Mouse (Mus musculus) cortical plate, adult 2 months (tissue): ENCODE data around the gene Ttc28.

Experiments
- CTCF ChIP-seq: fragments of 200-500 bp; IDR thresholded peaks from 2 replicates; pipeline ENCODE4 v1.5.1; 2011; ENCODE audit warnings: mild to moderate bottlenecking, control low read depth, low read length; ENCODE audit not compliant: insufficient read depth; ENCODE audit errors: extremely low read depth
- POLR2A ChIP-seq: fragments of 200-500 bp; IDR thresholded peaks from 2 replicates; pipeline ENCODE4 v1.6.1; 2011; ENCODE audit warnings: mild to moderate bottlenecking, low read length, control low read depth; ENCODE audit not compliant: insufficient read depth; ENCODE audit errors: extremely low read depth

DNA sequence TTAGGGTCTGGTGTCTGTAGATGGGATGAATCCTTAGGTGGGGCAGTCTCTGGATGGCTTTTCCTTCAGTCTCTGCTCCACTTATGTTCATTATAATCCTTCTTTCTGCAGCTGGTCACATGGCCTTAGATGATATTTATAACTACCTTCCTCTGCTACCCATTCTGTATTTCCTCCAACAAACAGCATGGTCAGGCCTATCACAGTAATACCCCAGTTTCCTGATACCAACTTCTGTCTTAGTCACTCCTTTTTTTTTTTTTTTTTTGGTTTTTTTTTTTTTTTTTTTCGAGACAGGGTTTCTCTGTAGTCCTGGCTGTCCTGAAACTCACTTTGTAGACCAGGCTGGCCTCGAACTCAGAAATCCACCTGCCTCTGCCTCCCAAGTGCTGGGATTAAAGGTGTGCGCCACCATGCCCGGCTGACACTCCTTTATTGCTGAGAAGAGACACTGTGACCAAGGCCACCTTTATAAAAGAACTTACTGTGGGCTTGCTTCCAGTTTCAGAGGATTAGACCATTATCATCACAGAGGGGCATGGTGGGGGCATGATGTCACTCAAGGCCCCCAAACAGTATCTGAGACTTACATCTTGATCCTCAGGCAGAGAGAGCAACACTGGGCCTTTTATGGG, 30.5 kb downstream of the Ttc28 start:
- no peak for TF ChIP-seq POLR2A
- TF ChIP-seq CTCF: no peak
